Comparison of ENCODE assay signal across 7 mouse cellular contexts in genomic region chr9:44494863-44495809, GRCm38 (mm10). TPM values are rescaled to one million over a fixed set of nuclear protein-coding genes. Genes with fewer than 3 reads are reported as not detected.
DNase-seq lines count a peak whose midpoint lies in the region; ATAC-seq lines count a peak whose summit lies in the region.

No protein-coding gene starts in this region.

- H3K4me3 ChIP-seq in brown adipose tissue, adult 24 weeks (ENCODE audit: insufficient read depth, low read depth, low read length) = peak overlapping the region; percentile 4; the same call in 1 of the 2 replicates
- H3K4me3 ChIP-seq in forebrain, embryonic 15.5 days = no peak overlapping the region
- 0 out of 2 replicates have a peak overlapping the region, but pooled peaks have one; percentile 3 for H3K4me3 ChIP-seq in kidney, embryonic 15.5 days (replicated peaks)
- H3K4me3 ChIP-seq in midbrain, embryonic 16.5 days (ENCODE audit: low read depth, low read length) = no peak overlapping the region

- no peaks in the 10 kb centered on the region for H3K36me3 ChIP-seq in forebrain, embryonic 15.5 days
- no peaks in the 10 kb centered on the region for H3K36me3 ChIP-seq in kidney, embryonic 15.5 days
- no peaks in the 10 kb centered on the region; the same call in 1 of the 2 replicates for H3K36me3 ChIP-seq in midbrain, embryonic 16.5 days (ENCODE audit: control insufficient read depth, insufficient read depth, low read length)

- H3K4me1 ChIP-seq in brown adipose tissue, adult 24 weeks (ENCODE audit: control insufficient read depth, insufficient read depth, insufficient read length, low read length) = peaks cover 54% of the 10 kb centered on the region
- peaks cover 87% of the 10 kb centered on the region for H3K4me1 ChIP-seq in forebrain, embryonic 15.5 days
- H3K4me1 ChIP-seq in kidney, embryonic 15.5 days = peaks cover 100% of the 10 kb centered on the region
- H3K4me1 ChIP-seq in midbrain, embryonic 16.5 days (ENCODE audit: control insufficient read depth, insufficient read depth, low read length) = peaks cover 67% of the 10 kb centered on the region

- no peaks in the 10 kb centered on the region for H3K27me3 ChIP-seq in forebrain, embryonic 15.5 days
- H3K27me3 ChIP-seq in kidney, embryonic 15.5 days = no peaks in the 10 kb centered on the region
- H3K27me3 ChIP-seq in midbrain, embryonic 16.5 days (ENCODE audit: control insufficient read depth, insufficient read depth, low read depth, low read length) = no peaks in the 10 kb centered on the region

- H3K9me3 ChIP-seq in forebrain, embryonic 15.5 days = no peaks in the 10 kb centered on the region
- H3K9me3 ChIP-seq in kidney, embryonic 15.5 days (replicated peaks) = no peaks in the 10 kb centered on the region
- no peaks in the 10 kb centered on the region for H3K9me3 ChIP-seq in midbrain, embryonic 16.5 days (replicated peaks; ENCODE audit: control insufficient read depth, low read length, poor library complexity, severe bottlenecking)

- H3K27ac ChIP-seq in brown adipose tissue, adult 24 weeks (replicated peaks; ENCODE audit: low read depth, low read length) = 0 out of 2 replicates have a peak overlapping the region, but pooled peaks have one; percentile 25
- H3K27ac ChIP-seq in forebrain, embryonic 15.5 days (replicated peaks) = peak overlapping the region; percentile 70
- peak overlapping the region; percentile 81 for H3K27ac ChIP-seq in kidney, embryonic 15.5 days
- peak overlapping the region; percentile 62; the same call in 1 of the 2 replicates for H3K27ac ChIP-seq in midbrain, embryonic 16.5 days (ENCODE audit: low read length)

- no peak overlapping the region for H3K9ac ChIP-seq in forebrain, embryonic 15.5 days (replicated peaks)
- H3K9ac ChIP-seq in kidney, embryonic 15.5 days = 0 out of 2 replicates have a peak overlapping the region, but pooled peaks have one; percentile 5
- 0 out of 2 replicates have a peak overlapping the region, but pooled peaks have one; percentile 37 for H3K9ac ChIP-seq in midbrain, embryonic 16.5 days (ENCODE audit: low read depth, low read length)

- no peak overlapping the region for H3K4me2 ChIP-seq in forebrain, embryonic 15.5 days (replicated peaks)
- H3K4me2 ChIP-seq in kidney, embryonic 15.5 days = peak overlapping the region; percentile 40
- H3K4me2 ChIP-seq in midbrain, embryonic 16.5 days (ENCODE audit: low read length) = 0 out of 2 replicates have a peak overlapping the region, but pooled peaks have one; percentile 17

- WGBS in forebrain, embryonic 15.5 days = 31% methylated on average over 9 of the region's 9 CpGs
- 23% methylated on average over 9 of the region's 9 CpGs for WGBS in kidney, embryonic 15.5 days
- 43% methylated on average over 9 of the region's 9 CpGs for WGBS in midbrain, embryonic 16.5 days

- peak; percentile 6 for DNase-seq in ovary, adult 18-20 months (ENCODE audit: low spot score)
- no peak for DNase-seq in ovary, postnatal 14 days (ENCODE audit: low spot score)
- no peak for DNase-seq in embryo, embryonic 10 days (ENCODE audit: low spot score)

- ATAC-seq in forebrain, embryonic 15.5 days (replicated peaks) = no peak
- no peak for ATAC-seq in kidney, embryonic 15.5 days (replicated peaks; ENCODE audit: low FRiP score)
- no peak for ATAC-seq in midbrain, embryonic 16.5 days

RNA-seq across cellular contexts. Expression of gene Bcl9l, which starts 12.5 kb away (rescaled TPM):
- 19.2 and 24.4 TPM in 2 replicates for polyA plus RNA-seq in brown adipose tissue, adult 24 weeks (2012; ENCODE audit: insufficient read depth, insufficient read length, missing spikeins)
- 13.6 and 14.4 TPM in 2 replicates for polyA plus RNA-seq in forebrain, embryonic 15.5 days (2015; fragmentation: Nextera tagmentation; extraction: Ambion mirVana)
- polyA plus RNA-seq in kidney, embryonic 15.5 days (2015; fragmentation: Nextera tagmentation; extraction: Ambion mirVana) = 11.3 and 11.7 TPM in 2 replicates
- 10.7 and 10.8 TPM in 2 replicates for polyA plus RNA-seq in midbrain, embryonic 16.5 days (2015; fragmentation: Nextera tagmentation; extraction: Ambion mirVana)

RNA-seq across cellular contexts. Expression of gene Upk2, which starts 40.4 kb away (rescaled TPM):
- polyA plus RNA-seq in brown adipose tissue, adult 24 weeks (2012; ENCODE audit: insufficient read depth, insufficient read length, missing spikeins) = not detected in 2 replicates
- not detected in 2 replicates for polyA plus RNA-seq in forebrain, embryonic 15.5 days (2015; fragmentation: Nextera tagmentation; extraction: Ambion mirVana)
- polyA plus RNA-seq in kidney, embryonic 15.5 days (2015; fragmentation: Nextera tagmentation; extraction: Ambion mirVana) = 0.60 and 2.5 TPM in 2 replicates
- not detected in 2 replicates for polyA plus RNA-seq in midbrain, embryonic 16.5 days (2015; fragmentation: Nextera tagmentation; extraction: Ambion mirVana)

RNA-seq across cellular contexts. Expression of gene Foxr1, which starts 54.2 kb away (rescaled TPM):
- not detected in 2 replicates for polyA plus RNA-seq in brown adipose tissue, adult 24 weeks (2012; ENCODE audit: insufficient read depth, insufficient read length, missing spikeins)
- polyA plus RNA-seq in forebrain, embryonic 15.5 days (2015; fragmentation: Nextera tagmentation; extraction: Ambion mirVana) = not detected in 2 replicates
- polyA plus RNA-seq in kidney, embryonic 15.5 days (2015; fragmentation: Nextera tagmentation; extraction: Ambion mirVana) = not detected in 2 replicates
- not detected in 2 replicates for polyA plus RNA-seq in midbrain, embryonic 16.5 days (2015; fragmentation: Nextera tagmentation; extraction: Ambion mirVana)

Comparison
In these comparisons a context has a peak if more than half of its experiments do, and no peak if none do; other contexts are left out.
1. H3K27ac ChIP-seq: peak in every context shown above with its lines; median percentile 81 in kidney, embryonic 15.5 days; 70 in forebrain, embryonic 15.5 days; 62 in midbrain, embryonic 16.5 days; 25 in brown adipose tissue, adult 24 weeks.
2. H3K4me3 ChIP-seq: peak in brown adipose tissue, adult 24 weeks (single experiment) and kidney, embryonic 15.5 days (single experiment); none in forebrain, embryonic 15.5 days (single experiment) and midbrain, embryonic 16.5 days (single experiment).